Mouse (Mus musculus): ENCODE data around the gene Cmpk2.
"Not testable (repeated sequence)": the region's sequence is repeated elsewhere in the genome, so short reads cannot be mapped to it uniquely, and the experiment has no call there.

Gene Cmpk2

GRCm38 (mm10) chr12:26469098-26470041, at the start of gene Cmpk2:
Cmpk2 (plus strand) TSS chr12:26469204.
- DNase-seq: peak; percentile 84 to 85

GRCm38 (mm10) chr12:26424841-26425240, 44.2 kb upstream of the Cmpk2 start:
- peak; percentile 45 to 59 for DNase-seq

GRCm38 (mm10) chr12:26428771-26429170, 40.2 kb upstream of the Cmpk2 start:
- not testable (repeated sequence) for DNase-seq

- no peak for DNase-seq
These were observed 32.7 kb upstream of the Cmpk2 start for GRCm38 (mm10) chr12:26436334-26436733.

- DNase-seq: no peak
These were observed 31.1 kb upstream of the Cmpk2 start for GRCm38 (mm10) chr12:26437950-26438349.

GRCm38 (mm10) chr12:26439366-26439765, 29.6 kb upstream of the Cmpk2 start:
- no peak for DNase-seq

GRCm38 (mm10) chr12:26444054-26444453, 24.9 kb upstream of the Cmpk2 start:
- DNase-seq: peak; percentile 75 to 78

GRCm38 (mm10) chr12:26444511-26444910, 24.5 kb upstream of the Cmpk2 start:
- no peak for DNase-seq

GRCm38 (mm10) chr12:26446377-26447045, 22.5 kb upstream of the Cmpk2 start:
- no peak for DNase-seq

GRCm38 (mm10) chr12:26449483-26449882, 19.5 kb upstream of the Cmpk2 start:
- DNase-seq: no peak

GRCm38 (mm10) chr12:26451150-26451549, 17.9 kb upstream of the Cmpk2 start:
- DNase-seq: peak; percentile 23 to 43

- DNase-seq: no peak
These were observed 16.1 kb upstream of the Cmpk2 start for GRCm38 (mm10) chr12:26452951-26453350.

- no peak for DNase-seq
These were observed 14.3 kb upstream of the Cmpk2 start for GRCm38 (mm10) chr12:26454682-26455081.

- DNase-seq: peak; percentile 85 to 86
These were observed 12.8 kb upstream of the Cmpk2 start, which contains the start of gene Rsad2 for GRCm38 (mm10) chr12:26456028-26456698. Rsad2 (minus strand) TSS chr12:26456452.

GRCm38 (mm10) chr12:26460091-26460490, 8.9 kb upstream of the Cmpk2 start:
- DNase-seq: no peak

GRCm38 (mm10) chr12:26465600-26465999, 3.4 kb upstream of the Cmpk2 start:
- no peak for DNase-seq

- no peak for DNase-seq
These were observed 1.0 kb downstream of the Cmpk2 start for GRCm38 (mm10) chr12:26470042-26470409.

- no peak for DNase-seq
These were observed 2.4 kb downstream of the Cmpk2 start for GRCm38 (mm10) chr12:26471376-26471775.

GRCm38 (mm10) chr12:26472770-26473481, 3.9 kb downstream of the Cmpk2 start:
- no peak for DNase-seq

- no peak for DNase-seq
These were observed 4.7 kb downstream of the Cmpk2 start for GRCm38 (mm10) chr12:26473746-26474145.

- no peak for DNase-seq
These were observed 8.2 kb downstream of the Cmpk2 start for GRCm38 (mm10) chr12:26477198-26477597.

GRCm38 (mm10) chr12:26478196-26479004, 9.4 kb downstream of the Cmpk2 start:
- DNase-seq: no peak
